Mouse (Mus musculus) liver, embryonic 14.5 days (tissue): ENCODE measurements at regions not wholly inside any gene's neighbourhood (a gene's known extent, or its start where the extent isn't known, plus 50 kb on each side); places are given as distances from the start of the nearest gene placed in this dataset.

ENCODE experiments used
- CTCF ChIP-seq: IDR thresholded peaks from 2 replicates; pipeline ENCODE4 v1.5.1; 2016; ENCODE audit warnings: antibody characterized with exemption, low read depth, control low read depth
- EP300 ChIP-seq: IDR thresholded peaks from 2 replicates; pipeline ENCODE4 v1.6.1; 2016; ENCODE audit warnings: antibody characterized with exemption, low read depth

GRCm38 (mm10) chr4:125917210-125917609, 107.1 kb upstream of the Csf3r start:
- TF ChIP-seq EP300 = no peak
- TF ChIP-seq CTCF = no peak
